Mouse (Mus musculus): ENCODE measurements around the gene Defb25. TPM values are rescaled to one million over a fixed set of nuclear protein-coding genes. Genes with fewer than 3 reads are reported as not detected.
"Not testable (repeated sequence)": the region's sequence is repeated elsewhere in the genome, so short reads cannot be mapped to it uniquely, and the experiment has no call there.

Defb25 gene
- 1 to 10 TPM in 1 of 2 experiments, not detected in 1; 2.2 TPM for total RNA-seq (2021)
- long read RNA-seq, experiment 1, partial matches to known transcripts, result 0 of 1 reads
- long read RNA-seq, experiment 1, other reads (novel, unspliced or antisense), result 1 of 1 reads
- long read RNA-seq, experiment 2, partial matches to known transcripts, result 0 of 1 reads
- long read RNA-seq, experiment 2, other reads (novel, unspliced or antisense), result 1 of 1 reads

DNA sequence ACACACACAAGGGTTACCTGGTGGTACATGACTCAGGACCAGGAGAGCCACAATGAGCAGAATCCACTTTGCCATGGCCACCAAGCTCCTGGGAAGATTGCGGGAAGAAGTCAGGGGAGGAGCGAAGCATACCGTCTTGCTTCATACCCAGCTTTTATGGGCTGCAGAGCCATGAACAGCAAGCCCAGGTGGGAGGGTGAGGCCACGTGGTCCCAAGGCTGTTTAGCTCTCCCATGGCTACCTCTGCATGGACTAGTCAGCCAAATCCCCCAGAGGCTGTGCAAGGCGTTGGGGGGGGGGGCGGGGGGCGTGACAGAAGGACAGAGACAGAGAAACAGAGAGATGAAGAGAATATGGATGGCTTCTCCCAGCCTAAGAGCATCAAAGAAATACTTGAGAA is at the start of gene Defb25:
Gene Defb25 (minus strand): TSS at position 101 of the 400 bp plus-strand sequence.
- no peak for DNase-seq

GRCm38 (mm10) chr2:152672166-152672565 is 49.3 kb upstream of the Defb25 start:
- DNase-seq, result peak in 1 of 2 experiments; percentile 48

DNA sequence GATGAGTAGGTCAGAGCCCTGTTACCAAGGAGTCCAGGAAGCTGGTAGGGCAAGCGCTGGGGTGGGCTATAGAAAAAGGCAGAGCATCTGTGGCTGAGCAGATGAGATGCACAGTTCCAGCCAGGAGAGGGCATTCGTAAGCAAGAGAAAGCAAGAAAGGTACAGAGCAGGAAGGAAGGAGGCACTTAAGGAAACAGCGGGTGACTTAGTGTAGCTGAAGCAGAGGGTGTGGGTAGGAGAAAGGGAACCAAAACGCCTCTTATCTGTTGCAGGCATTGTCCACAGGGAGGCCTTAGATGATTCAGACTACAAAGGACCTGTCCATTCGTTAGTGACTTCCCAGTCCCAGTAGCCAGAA is 48.8 kb upstream of the Defb25 start:
- peak in 1 of 2 experiments; percentile 44 for DNase-seq

GRCm38 (mm10) chr2:152670983-152671641 is 48.3 kb upstream of the Defb25 start:
- peak in 1 of 2 experiments; percentile 54 for DNase-seq

- no peak for DNase-seq
These were observed 47.0 kb upstream of the Defb25 start for GRCm38 (mm10) chr2:152669639-152670484.

DNA sequence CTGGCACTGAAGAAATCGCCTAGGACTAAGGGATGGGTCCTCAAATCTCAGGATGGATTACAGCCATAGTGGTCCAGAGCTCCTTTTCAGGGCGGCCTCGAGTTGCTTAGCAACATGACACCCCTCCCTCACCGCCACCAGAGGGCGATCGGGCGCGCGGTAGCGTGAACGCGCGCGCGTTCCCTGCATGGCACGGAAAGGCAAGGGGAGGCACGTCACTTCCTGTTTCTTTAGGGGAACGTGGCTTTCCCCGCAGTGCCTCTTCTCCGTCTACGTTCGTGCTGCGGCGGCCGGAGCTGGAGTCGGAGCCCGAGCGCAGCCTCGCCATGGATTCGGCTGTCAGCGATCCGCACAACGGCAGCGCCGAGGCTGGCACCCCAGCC is 46.4 kb upstream of the Defb25 start, which contains the start of gene H13:
Gene H13 (plus strand): TSS at position 206 of the 383 bp plus-strand sequence.
- peak; percentile 93 for DNase-seq

DNA sequence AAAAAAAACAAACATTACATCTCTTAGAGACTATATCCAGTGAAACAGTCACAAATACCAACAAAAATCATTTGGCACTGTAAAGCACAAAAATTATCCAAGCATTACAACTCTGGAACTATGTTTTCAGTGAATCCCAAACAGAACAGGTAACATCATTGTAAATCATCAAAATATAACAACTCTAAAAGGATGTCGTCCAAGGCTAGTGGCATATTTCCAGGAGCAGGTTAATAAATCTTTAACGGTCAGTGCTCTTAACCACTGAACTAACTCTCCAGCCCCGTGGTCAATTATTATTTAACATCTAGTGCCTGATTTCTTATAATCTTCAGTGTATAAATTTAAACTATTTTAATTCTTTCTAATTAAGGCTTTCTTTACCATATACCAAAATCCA is 43.3 kb upstream of the Defb25 start:
- not testable (repeated sequence) for DNase-seq

- no peak for DNase-seq
These were observed 38.3 kb upstream of the Defb25 start for GRCm38 (mm10) chr2:152661163-152661562.

GRCm38 (mm10) chr2:152657398-152657797 is 34.5 kb upstream of the Defb25 start:
- peak; percentile 32 to 71 for DNase-seq

DNA sequence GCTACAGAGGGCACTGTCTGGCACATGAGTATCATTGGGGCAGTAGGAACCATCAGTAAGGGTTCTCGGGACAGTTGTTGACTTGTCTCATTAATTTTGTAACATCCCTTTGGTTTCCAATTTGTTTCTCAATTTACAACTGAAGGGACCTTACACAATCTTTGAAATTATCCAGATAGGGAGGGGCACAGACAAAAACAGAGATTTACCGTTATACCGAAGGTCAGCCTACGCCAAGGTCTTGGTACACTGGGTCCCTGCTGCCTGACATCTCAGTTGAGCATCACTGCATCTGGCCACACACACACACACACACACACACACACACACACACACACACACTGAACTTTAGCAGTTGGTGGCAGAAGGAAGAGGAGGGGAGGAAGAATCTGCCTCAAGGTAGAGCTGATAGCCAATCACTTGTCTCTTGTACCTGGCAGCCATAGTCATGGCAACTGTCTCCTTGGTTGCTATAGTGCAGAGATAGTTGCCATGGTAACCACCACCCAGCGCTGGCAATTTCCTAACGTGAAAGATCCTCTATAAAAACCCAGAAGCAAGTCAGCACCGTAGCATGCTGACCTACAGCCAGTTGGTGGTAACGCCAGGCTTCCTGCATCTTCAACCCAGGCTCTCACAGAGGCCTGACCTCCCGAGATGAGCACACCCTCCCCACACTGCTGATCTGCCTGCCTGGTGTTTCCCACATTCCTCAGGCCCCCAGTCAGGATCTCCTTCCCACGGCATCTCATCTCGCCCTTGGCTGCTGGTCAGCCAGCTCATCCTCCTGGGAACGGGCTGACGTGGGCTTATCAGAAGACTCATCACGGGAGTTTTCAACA is 31.2 kb upstream of the Defb25 start:
- DNase-seq, result peak; percentile 76 to 77

DNA sequence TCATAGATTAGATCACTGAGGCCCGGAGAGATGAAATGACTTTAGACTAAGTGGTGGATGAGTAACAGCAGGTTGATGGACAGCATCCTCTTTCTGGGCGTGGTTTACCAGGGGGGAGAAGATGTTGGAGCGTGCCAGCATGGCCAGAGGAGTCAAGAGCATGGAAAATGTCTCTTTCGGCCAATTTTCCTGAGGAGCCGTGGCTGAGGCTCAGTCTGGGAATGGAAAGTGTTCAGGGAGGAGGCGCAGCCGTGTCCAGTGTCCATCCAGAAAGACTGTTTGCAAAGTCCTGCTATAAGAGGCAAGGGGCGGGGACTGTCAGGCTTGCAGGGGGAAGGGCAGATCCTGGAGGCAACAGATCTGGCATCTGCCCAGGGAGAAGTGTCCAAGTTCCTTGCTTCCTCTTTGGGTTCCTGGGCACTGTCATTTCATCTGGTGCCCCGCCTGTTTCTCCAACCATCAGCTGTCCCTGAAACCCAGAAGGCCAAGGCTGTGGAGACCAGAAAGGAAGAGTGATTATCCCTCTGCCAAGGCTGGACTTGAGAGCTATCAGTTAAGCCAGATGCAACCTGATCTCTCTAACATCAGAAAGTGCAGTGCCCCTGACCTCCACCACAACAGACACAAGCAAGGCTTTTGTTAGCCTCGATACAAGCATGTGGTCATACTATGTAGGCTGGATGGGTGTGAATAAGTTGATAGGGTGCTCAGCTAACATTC is 30.2 kb upstream of the Defb25 start:
- peak; percentile 83 to 85 for DNase-seq

DNA sequence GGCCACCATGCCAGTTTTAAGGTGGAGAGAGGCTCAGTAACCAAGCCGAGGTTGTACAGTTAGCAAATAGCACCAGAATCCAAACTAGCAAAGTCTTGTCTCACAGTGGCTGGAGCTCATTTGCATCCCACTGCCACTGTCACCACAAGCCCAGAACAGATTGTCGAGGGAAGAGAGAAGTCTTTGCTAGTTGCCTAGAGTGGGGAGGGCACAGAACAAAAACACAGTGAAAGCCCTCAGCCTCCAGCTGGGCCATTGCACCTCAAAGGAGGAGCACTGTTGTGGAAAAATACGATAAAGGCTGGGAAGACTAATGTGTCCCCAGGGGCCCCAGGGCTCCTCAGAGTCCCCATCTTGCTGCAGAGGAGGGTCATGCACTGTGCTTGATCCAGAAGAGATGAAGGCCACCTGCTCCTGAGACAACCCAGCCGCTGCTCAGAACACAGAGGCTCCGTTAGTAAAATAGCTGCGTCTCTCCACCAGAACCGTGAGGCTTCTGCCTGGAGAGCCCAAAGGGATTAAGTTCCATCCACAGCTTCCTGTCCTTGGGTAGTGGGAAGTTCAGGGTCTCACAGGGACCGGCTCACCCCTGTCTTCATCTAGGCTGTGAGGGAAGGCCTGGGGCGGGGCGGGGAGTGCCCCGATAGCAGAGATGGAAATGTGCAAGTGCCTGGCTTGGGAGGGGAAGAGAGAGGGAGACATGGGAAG is 16.7 kb upstream of the Defb25 start:
- no peak for DNase-seq

DNA sequence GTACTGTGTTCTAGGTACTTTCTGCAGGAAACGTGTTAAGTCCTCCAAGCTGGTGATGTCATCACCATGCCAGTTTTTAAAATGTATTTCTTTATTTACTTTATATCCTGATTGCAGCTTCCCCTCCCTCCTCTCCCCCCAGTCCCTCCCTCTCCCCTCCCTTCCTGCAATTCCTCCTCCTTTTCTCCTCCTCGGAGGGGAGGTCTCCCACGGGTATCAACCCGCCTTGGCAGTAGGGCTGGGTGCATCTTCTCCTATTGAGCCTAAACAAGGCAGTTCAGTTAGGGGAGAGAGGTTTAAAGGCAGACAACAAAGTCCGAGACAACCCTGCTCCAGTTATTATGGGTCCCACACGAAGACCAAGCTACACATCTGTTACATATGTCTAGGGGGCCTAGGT is 16.0 kb upstream of the Defb25 start:
- DNase-seq, result no peak

GRCm38 (mm10) chr2:152637381-152637780 is 14.5 kb upstream of the Defb25 start:
- DNase-seq, result no peak

DNA sequence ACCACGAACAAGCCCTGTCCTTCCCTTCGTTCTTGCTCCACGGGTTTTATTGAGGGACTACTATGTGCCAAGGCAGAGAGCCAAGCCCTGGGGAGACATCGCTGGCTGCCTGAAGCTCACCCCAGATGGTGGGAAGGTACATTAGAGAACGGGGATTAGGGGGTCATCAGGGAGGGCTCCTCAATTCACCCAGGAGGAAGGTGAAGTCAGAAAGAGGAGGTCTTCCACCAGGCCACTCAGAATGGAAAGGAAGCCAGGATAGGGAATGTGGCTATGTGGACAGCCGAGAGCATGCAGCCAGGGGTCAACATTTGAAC is 14.1 kb upstream of the Defb25 start:
- no peak for DNase-seq

DNA sequence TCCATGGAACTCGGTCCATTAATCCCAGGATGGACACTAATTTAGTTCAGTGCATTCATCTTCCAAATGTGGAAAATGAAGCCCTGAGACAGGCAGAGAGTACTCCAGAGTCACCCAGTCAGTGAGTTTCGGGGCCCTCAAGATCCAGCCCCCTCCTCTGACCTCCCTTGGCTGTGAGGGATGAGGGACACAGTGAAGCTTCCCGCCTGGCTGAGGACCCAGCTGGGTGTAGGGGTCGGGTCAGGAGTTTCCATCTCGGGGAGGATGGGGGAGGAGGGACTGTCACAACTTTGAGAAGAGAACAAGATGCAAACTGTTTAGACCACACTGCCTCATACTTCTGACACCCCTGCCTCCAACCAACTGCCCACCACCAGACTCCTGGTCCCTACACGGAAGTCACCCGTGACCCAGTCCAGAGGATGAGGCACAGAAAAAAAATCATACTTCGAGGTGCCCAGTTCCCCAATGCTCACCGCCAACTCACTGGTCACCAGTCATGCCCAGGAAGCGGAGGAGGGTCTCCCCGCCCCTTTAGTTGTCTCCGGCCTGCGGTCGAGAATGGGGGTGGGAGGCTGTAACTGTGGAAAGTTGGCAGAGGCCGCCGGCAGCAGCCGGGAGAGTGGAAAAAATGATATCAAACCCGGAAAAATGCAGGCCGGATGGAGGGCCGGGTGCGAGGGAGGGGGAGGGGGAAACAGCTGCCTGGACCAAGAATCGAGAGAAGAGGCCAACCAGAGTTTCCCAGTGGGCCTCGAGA is 13.6 kb upstream of the Defb25 start:
- DNase-seq, result peak; percentile 52 to 74

- no peak for DNase-seq
These were observed 11.5 kb upstream of the Defb25 start for GRCm38 (mm10) chr2:152634311-152634710.

GRCm38 (mm10) chr2:152633334-152633733 is 10.5 kb upstream of the Defb25 start:
- DNase-seq, result peak in 1 of 2 experiments; percentile 41

DNA sequence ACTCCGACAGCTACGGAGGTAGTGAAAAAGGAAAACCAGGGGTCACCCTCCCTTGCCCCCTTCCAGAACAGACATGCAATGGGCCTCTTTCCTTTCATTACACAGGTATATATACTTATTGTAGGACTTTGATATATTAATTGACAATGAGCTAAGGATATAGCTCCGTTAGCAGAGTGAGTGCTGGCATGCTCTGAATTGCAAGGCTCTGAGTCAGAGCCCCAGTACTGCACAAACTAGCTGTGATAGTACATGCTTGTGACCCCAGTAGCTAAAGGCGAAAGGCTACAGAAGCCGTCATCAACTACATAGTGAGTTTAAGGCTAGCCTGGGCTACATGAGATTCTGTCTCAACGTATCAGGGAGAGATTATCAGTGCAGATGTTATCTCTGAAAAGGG is 7.1 kb upstream of the Defb25 start:
- no peak for DNase-seq

DNA sequence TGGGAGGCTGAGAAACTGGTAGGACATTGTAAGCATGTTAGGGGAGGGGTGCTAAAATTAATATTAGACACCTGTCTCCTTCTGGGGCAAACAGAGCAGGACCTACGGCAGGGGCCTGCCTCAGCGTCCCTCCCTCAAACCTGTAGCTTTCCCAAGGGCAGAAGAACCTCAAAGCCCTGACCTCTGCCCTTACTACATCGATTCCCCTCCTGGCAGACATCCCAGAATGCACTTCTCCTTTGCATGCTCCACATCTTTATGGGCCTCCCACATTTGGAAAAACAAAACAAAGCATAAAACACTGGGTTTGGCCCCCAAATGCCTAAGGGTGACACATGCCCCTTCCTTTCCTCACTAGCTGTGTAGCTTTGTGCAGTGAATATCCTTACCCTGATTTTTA is 6.4 kb upstream of the Defb25 start:
- DNase-seq, result no peak

Data from adrenal gland, postnatal 36 days (tissue).